Mouse (Mus musculus) stomach, postnatal 0 days (tissue): ENCODE measurements around the gene Shisal1. TPM values are rescaled to one million over a fixed set of nuclear protein-coding genes. Genes with fewer than 3 reads are reported as not detected.

Experiments
- ATAC-seq: fragments of 200-750 bp; cut with Nextera tagmentation; 2 replicates; pipeline ENCODE4 v1.8.0; 2017; ENCODE audit not compliant: low FRiP score, low TSS enrichment
- DNase-seq: peaks from one replicate; pipeline ENCODE4 v3.0.0-alpha.2; 2016; ENCODE audit warnings: low spot score
- H3K27ac ChIP-seq: fragments of 300-500 bp; sonication (generic); replicated peaks from 2 replicates; pipeline ENCODE4 v1.5.1; 2014; ENCODE audit warnings: mild to moderate bottlenecking, control low read depth
- H3K27me3 ChIP-seq: fragments of 300-500 bp; sonication (generic); 2 replicates; pipeline ENCODE4 v1.6.1; 2014; ENCODE audit warnings: low read length; ENCODE audit not compliant: control insufficient read depth, insufficient read depth
- H3K36me3 ChIP-seq: fragments of 300-500 bp; sonication (generic); 2 replicates; pipeline ENCODE4 v1.6.1; 2014; ENCODE audit warnings: low read length, mixed read lengths; ENCODE audit not compliant: control insufficient read depth, insufficient read depth
- H3K4me1 ChIP-seq: fragments of 300-500 bp; sonication (generic); replicated peaks from 2 replicates; pipeline ENCODE4 v1.6.1; 2014; ENCODE audit warnings: antibody characterized with exemption; ENCODE audit not compliant: control insufficient read depth, insufficient read depth
- H3K4me2 ChIP-seq: fragments of 300-500 bp; sonication (generic); replicated peaks from 2 replicates; pipeline ENCODE4 v1.6.1; 2014; ENCODE audit warnings: low read depth, mild to moderate bottlenecking, control low read depth, moderate library complexity
- H3K4me3 ChIP-seq: fragments of 300-500 bp; sonication (generic); 2 replicates; pipeline ENCODE4 v1.5.1; 2014; ENCODE audit warnings: low read depth, low read length, control low read depth
- H3K9ac ChIP-seq: fragments of 300-500 bp; sonication (generic); 2 replicates; pipeline ENCODE4 v1.6.1; 2014; ENCODE audit warnings: mild to moderate bottlenecking, low read length, control low read depth, mixed read lengths
- H3K9me3 ChIP-seq: fragments of 300-500 bp; sonication (generic); 2 replicates; pipeline ENCODE4 v1.6.1; 2016; ENCODE audit warnings: low read length; ENCODE audit not compliant: control insufficient read depth
- CTCF ChIP-seq: IDR thresholded peaks from 2 replicates; pipeline ENCODE4 v1.5.1; 2016; ENCODE audit warnings: antibody characterized with exemption, low read depth, mild to moderate bottlenecking, moderate library complexity
- EP300 ChIP-seq: optimal IDR thresholded peaks from 2 replicates; pipeline ENCODE3; 2016; ENCODE audit warnings: antibody characterized with exemption
- WGBS: fragments of 180-500 bp; shearing (Covaris S2); extraction: QIAGEN DNeasy Blood & Tissue Kit; methylation state at CpG from one replicate; pipeline ENCODE4 v1.1.7; 2014; 5-methylcytosine and 5-hydroxymethylcytosine counted together
- polyA plus RNA-seq: library from polyadenylated mRNA; unstranded; fragments of >200 nt; fragmentation: Nextera tagmentation; extraction: Ambion mirVana; gene quantifications from 2 replicates; pipeline ENCODE4 v1.2.1, GENCODE M21; 2015

Shisal1 gene
- polyA plus RNA-seq, 1 experiment from 2014 or later: 0.82 TPM

- Histone ChIP-seq H3K27ac (no peak overlapping the region), H3K4me1 (no peaks in the 10 kb centered on the region), H3K4me2 (no peak overlapping the region), H3K9me3 (no peaks in the 10 kb centered on the region), H3K4me3 (no peak overlapping the region), H3K9ac (no peak overlapping the region), H3K27me3 (no peaks in the 10 kb centered on the region), H3K36me3 (no peaks in the 10 kb centered on the region)
- ATAC-seq (no peak), DNase-seq (no peak)
- WGBS: 38% methylated on average over 6 of the region's 6 CpGs
- TF ChIP-seq EP300 (no peak), CTCF (peak; percentile 52)
Observed at GRCm38 (mm10) chr15:84393341-84393740, 53.6 kb downstream of the Shisal1 start.

- ATAC-seq: no peak
- WGBS: 52% methylated on average over 5 of the region's 5 CpGs
Observed at GRCm38 (mm10) chr15:84392840-84393239, 54.1 kb downstream of the Shisal1 start.

GRCm38 (mm10) chr15:84392131-84392530, 54.8 kb downstream of the Shisal1 start:
- Histone ChIP-seq H3K4me1 (no peaks in the 10 kb centered on the region), H3K4me2 (no peak overlapping the region), H3K36me3 (no peaks in the 10 kb centered on the region), H3K9me3 (no peaks in the 10 kb centered on the region), H3K27me3 (no peaks in the 10 kb centered on the region), H3K9ac (no peak overlapping the region), H3K4me3 (no peak overlapping the region), H3K27ac (no peak overlapping the region)
- no peak for TF ChIP-seq CTCF
- TF ChIP-seq EP300: no peak
- 91% methylated on average over 4 of the region's 4 CpGs for WGBS
- no peak for ATAC-seq
- DNase-seq: no peak

More at GRCm38 (mm10) chr15:84392840-84393239, 54.1 kb downstream of the Shisal1 start:
- Histone ChIP-seq H3K9me3 (no peaks in the 10 kb centered on the region), H3K27ac (no peak overlapping the region), H3K4me2 (no peak overlapping the region), H3K4me1 (no peaks in the 10 kb centered on the region), H3K4me3 (no peak overlapping the region), H3K9ac (no peak overlapping the region; the same call in 1 of the 2 replicates), H3K27me3 (no peaks in the 10 kb centered on the region), H3K36me3 (no peaks in the 10 kb centered on the region)
- no peak for TF ChIP-seq CTCF
- no peak for TF ChIP-seq EP300
- DNase-seq: no peak

GRCm38 (mm10) chr15:84388698-84389131, 58.2 kb downstream of the Shisal1 start:
- Histone ChIP-seq H3K4me3 (no peak overlapping the region), H3K36me3 (no peaks in the 10 kb centered on the region), H3K4me1 (no peaks in the 10 kb centered on the region), H3K4me2 (no peak overlapping the region), H3K27ac (no peak overlapping the region), H3K27me3 (no peaks in the 10 kb centered on the region), H3K9ac (no peak overlapping the region), H3K9me3 (no peaks in the 10 kb centered on the region)
- DNase-seq: no peak
- 78% methylated on average over 8 of the region's 8 CpGs for WGBS
- TF ChIP-seq CTCF (no peak), EP300 (no peak)
- ATAC-seq: no peak

- no peak overlapping the region for H3K4me2 ChIP-seq
- H3K27ac ChIP-seq: no peak overlapping the region
- ATAC-seq (no peak), DNase-seq (no peak)
- TF ChIP-seq EP300 (no peak), CTCF (no peak)
- no peaks in the 10 kb centered on the region for H3K4me1 ChIP-seq
- no peak overlapping the region for H3K9ac ChIP-seq
- no peaks in the 10 kb centered on the region for H3K9me3 ChIP-seq
- no peaks in the 10 kb centered on the region for H3K27me3 ChIP-seq
- WGBS: 82% methylated on average over 8 of the region's 8 CpGs
- H3K36me3 ChIP-seq: no peaks in the 10 kb centered on the region
- no peak overlapping the region for H3K4me3 ChIP-seq
Observed at GRCm38 (mm10) chr15:84385995-84386565, 60.8 kb downstream of the Shisal1 start.

GRCm38 (mm10) chr15:84384066-84384465, 62.8 kb downstream of the Shisal1 start:
- TF ChIP-seq CTCF (no peak), EP300 (no peak)
- ATAC-seq: no peak
- no peaks in the 10 kb centered on the region for H3K9me3 ChIP-seq

More at GRCm38 (mm10) chr15:84384066-84384465, 62.8 kb downstream of the Shisal1 start:
- Histone ChIP-seq H3K4me2 (no peak overlapping the region), H3K4me1 (no peaks in the 10 kb centered on the region), H3K27ac (no peak overlapping the region), H3K27me3 (no peaks in the 10 kb centered on the region), H3K36me3 (no peaks in the 10 kb centered on the region), H3K9ac (no peak overlapping the region), H3K4me3 (no peak overlapping the region)
- DNase-seq: no peak
- 87% methylated on average over 9 of the region's 9 CpGs for WGBS
